24 mouse cellular contexts compared by ENCODE assay signal in genomic region chr16:37861029-37861428, GRCm38 (mm10). TPM values are rescaled to one million over a fixed set of nuclear protein-coding genes. Genes with fewer than 3 reads are reported as not detected.
"Had no signal": no experiment of that assay in that cellular context is flagged by ENCODE, and none has a peak within 500 bp of the region (broad histone marks: within the 10 kb centered on the region; RNA-seq: fewer than 3 reads in every experiment).

Gene Gm36028 (minus strand): TSS chr16:37861146.

- H3K4me1 ChIP-seq: limb, embryonic 12.5 days; limb, embryonic 15.5 days; midbrain, embryonic 12.5 days; midbrain, embryonic 15.5 days; neural tube, embryonic 12.5 days; neural tube, embryonic 15.5 days had no signal

- ATAC-seq: liver, postnatal 0 days; lung, postnatal 0 days; midbrain, embryonic 15.5 days had no signal

- H3K4me3 ChIP-seq: kidney, embryonic 15.5 days; limb, embryonic 12.5 days; limb, embryonic 15.5 days; midbrain, embryonic 12.5 days; midbrain, embryonic 15.5 days; neural tube, embryonic 12.5 days; neural tube, embryonic 15.5 days had no signal

- H3K36me3 ChIP-seq: kidney, embryonic 15.5 days; limb, embryonic 12.5 days; limb, embryonic 15.5 days; midbrain, embryonic 12.5 days; midbrain, embryonic 15.5 days; neural tube, embryonic 12.5 days; neural tube, embryonic 15.5 days had no signal

- H3K9ac ChIP-seq: kidney, embryonic 15.5 days; limb, embryonic 12.5 days; limb, embryonic 15.5 days; liver, embryonic 14.5 days; liver, postnatal 0 days; lung, embryonic 14.5 days; midbrain, embryonic 12.5 days; midbrain, embryonic 15.5 days; neural tube, embryonic 12.5 days; neural tube, embryonic 15.5 days had no signal

- H3K4me2 ChIP-seq: kidney, embryonic 15.5 days; limb, embryonic 12.5 days; limb, embryonic 15.5 days; liver, embryonic 11.5 days; lung, embryonic 14.5 days; midbrain, embryonic 12.5 days; midbrain, embryonic 15.5 days; neural tube, embryonic 12.5 days; neural tube, embryonic 15.5 days had no signal

- H3K27ac ChIP-seq: kidney, embryonic 15.5 days; limb, embryonic 12.5 days; limb, embryonic 15.5 days; liver, embryonic 14.5 days; macrophage; midbrain, embryonic 12.5 days; midbrain, embryonic 15.5 days; neural tube, embryonic 12.5 days; neural tube, embryonic 15.5 days had no signal

- DNase-seq: kidney, postnatal 14 days; kidney, postnatal 4 days; left cerebral cortex, postnatal 4 days; liver, postnatal 0 days; lung, embryonic 14.5 days; right cerebral cortex, adult 18-20 months; right cerebral cortex, postnatal 14 days; right cerebral cortex, postnatal 4 days; thymus, adult 18-20 months; thymus, postnatal 36 days had no signal

- H3K27me3 ChIP-seq: kidney, embryonic 15.5 days; limb, embryonic 12.5 days; limb, embryonic 15.5 days; midbrain, embryonic 12.5 days; midbrain, embryonic 15.5 days; neural tube, embryonic 12.5 days; neural tube, embryonic 15.5 days had no signal

- H3K9me3 ChIP-seq: kidney, embryonic 15.5 days; limb, embryonic 15.5 days; midbrain, embryonic 12.5 days; midbrain, embryonic 15.5 days; neural tube, embryonic 12.5 days; neural tube, embryonic 15.5 days had no signal

RNA-seq across cellular contexts. Expression of gene Gm36028, which starts in this region (rescaled TPM):
- total RNA-seq: left cerebral cortex, postnatal 14 days; left cerebral cortex, postnatal 4 days; megakaryocyte, adult 5-6 weeks had no signal
- polyA plus RNA-seq: limb, embryonic 15.5 days; liver, postnatal 0 days; macrophage; midbrain, embryonic 15.5 days; neural tube, embryonic 12.5 days; neural tube, embryonic 15.5 days; stomach, embryonic 14.5 days had no signal
